9 mouse cellular contexts compared by ENCODE assay signal in the genomic region with DNA sequence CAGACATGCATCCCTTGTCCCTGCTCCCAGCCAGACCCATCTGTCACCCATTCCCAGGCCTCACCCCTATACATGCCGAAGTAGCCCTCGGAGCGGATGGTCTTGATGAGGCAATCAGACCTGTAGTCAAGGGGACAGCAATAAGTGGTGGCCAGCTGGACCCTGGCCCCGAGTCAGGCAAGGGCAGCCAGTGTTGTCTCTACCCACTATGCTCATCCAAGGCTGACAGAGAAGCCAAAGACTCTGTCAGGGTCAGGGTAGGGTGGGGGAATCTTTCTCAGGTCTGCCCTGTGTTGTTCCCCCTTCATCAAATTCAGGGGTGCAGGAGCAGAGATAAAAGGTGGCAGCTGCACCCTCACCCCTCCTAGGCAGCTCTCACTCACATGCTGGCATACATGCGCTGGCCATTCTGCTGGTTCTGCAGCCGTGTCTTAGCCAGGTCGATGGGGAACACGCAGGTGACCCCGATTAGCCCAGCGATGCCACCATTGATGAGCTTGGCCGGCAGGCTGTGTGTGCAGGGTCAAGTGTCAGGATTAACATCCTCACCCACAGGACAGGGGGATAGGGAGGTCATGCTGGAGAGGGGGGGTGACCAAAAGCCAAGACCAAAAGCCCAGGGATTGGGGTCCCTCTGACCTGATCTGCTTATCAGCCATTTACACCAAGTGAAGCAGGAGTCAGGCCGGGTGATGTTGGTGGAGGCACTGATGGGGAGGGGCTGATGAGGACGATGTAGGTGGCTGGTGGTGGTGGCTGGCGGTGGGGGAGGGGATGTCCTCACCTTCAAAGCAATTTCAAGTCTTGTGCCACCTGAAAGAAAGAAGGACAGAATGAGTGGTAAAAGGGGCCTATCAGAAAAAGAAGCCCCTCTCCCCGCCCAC. TPM values are rescaled to one million over a fixed set of nuclear protein-coding genes. Genes with fewer than 3 reads are reported as not detected.
DNase-seq lines count a peak whose midpoint lies in the region; ATAC-seq and TF ChIP-seq lines count a peak whose summit lies in the region.
"Had no signal": no experiment of that assay in that cellular context is flagged by ENCODE, and none has a peak within 500 bp of the region (broad histone marks: within the 10 kb centered on the region; RNA-seq: fewer than 3 reads in every experiment).

No protein-coding gene starts in this region.

- ATAC-seq in liver, embryonic 11.5 days (replicated peaks; ENCODE audit: low FRiP score): no peak
- no peak for ATAC-seq in inflammation-experienced regulatory T-cells, adult 6 months

- H3K36me3 ChIP-seq in CH12.LX (replicated peaks in 1 of 2; ENCODE audit: control insufficient read depth in 1 of 2, insufficient read depth in 1 of 2, low read length in 1 of 2): peaks cover 49 to 62% of the 10 kb centered on the region in 2 experiments
- peaks cover 51% of the 10 kb centered on the region for H3K36me3 ChIP-seq in forebrain, embryonic 10.5 days (replicated peaks)
- H3K36me3 ChIP-seq in liver, embryonic 11.5 days (ENCODE audit: control insufficient read depth, insufficient read depth, low read length): peaks cover 17% of the 10 kb centered on the region

- peak; percentile 95 for DNase-seq in heart, adult 11 months
- DNase-seq in heart, postnatal 4 days: no peak
- DNase-seq in CH12.LX (ENCODE audit: extremely low read depth): no peak
- no peak for DNase-seq in forebrain, embryonic 10.5 days (ENCODE audit: extremely low spot score, low spot score)
- no peak for DNase-seq in liver, embryonic 11.5 days (ENCODE audit: low spot score)
- no peak for DNase-seq in urinary bladder, postnatal 36 days (ENCODE audit: low spot score in 2 of 2)
- DNase-seq in Muller cell, postnatal 12 days (ENCODE audit: inconsistent ontology term): no peak

- no peaks in the 10 kb centered on the region for H3K27me3 ChIP-seq in CH12.LX (replicated peaks)
- H3K27me3 ChIP-seq in forebrain, embryonic 10.5 days (ENCODE audit: poor library complexity, severe bottlenecking): no peaks in the 10 kb centered on the region
- H3K27me3 ChIP-seq in liver, embryonic 11.5 days (replicated peaks; ENCODE audit: control insufficient read depth, insufficient read depth, low read length): no peaks in the 10 kb centered on the region

- TF ChIP-seq CTCF in CH12.LX (conservative IDR thresholded peaks at IDR 0.05 in 1 of 2, IDR thresholded peaks at IDR 0.05 in 1 of 2; ENCODE audit: low read depth in 2 of 2, low read length in 2 of 2): no peak

- peak overlapping the region; percentile 50 to 65 (median 55) for H3K4me3 ChIP-seq in CH12.LX (replicated peaks in 1 of 3; ENCODE audit: low read depth in 2 of 3, low read length in 2 of 3, poor library complexity in 1 of 3)
- H3K4me3 ChIP-seq in forebrain, embryonic 10.5 days: peak overlapping the region; percentile 72
- H3K4me3 ChIP-seq in liver, embryonic 11.5 days (ENCODE audit: low read depth, low read length): peak overlapping the region; percentile 52

- H3K9me3 ChIP-seq in CH12.LX (replicated peaks; ENCODE audit: low read length): no peaks in the 10 kb centered on the region
- H3K9me3 ChIP-seq in forebrain, embryonic 10.5 days: no peaks in the 10 kb centered on the region
- H3K9me3 ChIP-seq in liver, embryonic 11.5 days (ENCODE audit: control insufficient read depth, low read length): no peaks in the 10 kb centered on the region

- H3K79me2 ChIP-seq in CH12.LX (replicated peaks; ENCODE audit: control insufficient read depth, extremely low read depth, insufficient read depth, poor library complexity, severe bottlenecking): peaks cover 12% of the 10 kb centered on the region

- no peak overlapping the region for H3K27ac ChIP-seq in CH12.LX (ENCODE audit: insufficient read depth, low read depth)
- H3K27ac ChIP-seq in forebrain, embryonic 10.5 days: peak overlapping the region; percentile 86
- no peak overlapping the region for H3K27ac ChIP-seq in liver, embryonic 11.5 days (ENCODE audit: low read depth, low read length)

- peaks cover 17 to 35% of the 10 kb centered on the region in 2 experiments for H3K4me1 ChIP-seq in CH12.LX (ENCODE audit: control insufficient read depth in 1 of 2, insufficient read depth in 2 of 2)
- peaks cover 78% of the 10 kb centered on the region for H3K4me1 ChIP-seq in forebrain, embryonic 10.5 days
- peaks cover 37% of the 10 kb centered on the region for H3K4me1 ChIP-seq in liver, embryonic 11.5 days (replicated peaks; ENCODE audit: control insufficient read depth, insufficient read depth, low read length)

- H3K9ac ChIP-seq in CH12.LX (ENCODE audit: insufficient read depth, low read depth): no peak overlapping the region
- H3K9ac ChIP-seq in liver, embryonic 11.5 days (ENCODE audit: low read depth, low read length): no peak overlapping the region

- no peak for TF ChIP-seq RAD21 in CH12.LX (IDR thresholded peaks at IDR 0.05; ENCODE audit: low read depth, low read length)

- no peak for TF ChIP-seq EP300 in CH12.LX (IDR thresholded peaks at IDR 0.05; ENCODE audit: low read length)

- 79% methylated on average over 15 of the region's 15 CpGs for WGBS in forebrain, embryonic 10.5 days
- WGBS in liver, embryonic 11.5 days: 79% methylated on average over 15 of the region's 15 CpGs

- H3K4me2 ChIP-seq in CH12.LX (ENCODE audit: insufficient read depth, low read depth, poor library complexity, severe bottlenecking): peak overlapping the region; percentile 92; the same call in 1 of the 2 replicates
- H3K4me2 ChIP-seq in liver, embryonic 11.5 days: peak overlapping the region; percentile 98

- in situ Hi-C loops in CH12.LX (cut with MboI; ENCODE audit: low pct_ligation_motif_present, low pct_unique_long_range_greater_than_20kb, low sequenced_read_pairs): no loop called here

- no peak for TF ChIP-seq POLR2A in CH12.LX (IDR thresholded peaks at IDR 0.05; ENCODE audit: low read depth, low read length)

- dilution Hi-C loops in CH12.LX (cut with MboI; ENCODE audit: extremely low pct_ligation_motif_present, extremely low pct_unique_long_range_greater_than_20kb, low sequenced_read_pairs): no loop called here

TF ChIP-seq in CH12.LX, 34 proteins besides CTCF, POLR2A, EP300 and RAD21:
- no peak for TF ChIP-seq MAZ (IDR thresholded peaks at IDR 0.05; ENCODE audit: low read depth, low read length)
- TF ChIP-seq CHD1 (IDR thresholded peaks at IDR 0.05; ENCODE audit: low read depth, low read length): no peak
- no peak for TF ChIP-seq ZKSCAN1 (IDR thresholded peaks at IDR 0.05; ENCODE audit: borderline replicate concordance, low read depth, low read length)
- no peak for TF ChIP-seq NELFE (IDR thresholded peaks at IDR 0.05; ENCODE audit: low read depth, low read length)
- TF ChIP-seq KAT2A (IDR thresholded peaks at IDR 0.05; ENCODE audit: insufficient replicate concordance, low read length): no peak
- TF ChIP-seq MEF2A (IDR thresholded peaks at IDR 0.05; ENCODE audit: borderline replicate concordance, low read depth, low read length): no peak
- TF ChIP-seq POLR2AphosphoS2 (IDR thresholded peaks at IDR 0.05; ENCODE audit: low read depth, low read length): no peak

RNA-seq across cellular contexts. Expression of a gene that starts 3.9 kb away (rescaled TPM):
- 10 to 100 TPM; 30.5 to 32.3 TPM for total RNA-seq in heart, postnatal 4 days (2021)
- total RNA-seq in CH12.LX (2012; rRNA removed) (16.1 and 20.8 TPM in 2 replicates), CH12.LX (2014; rRNA removed) (6.1 and 6.5 TPM in 2 replicates)
- polyA plus RNA-seq in CH12.LX (2012; ENCODE audit: insufficient read length, low read depth): 31.5 and 32.1 TPM in 2 replicates
- 46.8 and 49.6 TPM in 2 replicates for polyA plus RNA-seq in forebrain, embryonic 10.5 days (2016; fragmentation: Nextera tagmentation; extraction: Ambion mirVana)
- 36.9 and 39.4 TPM in 2 replicates for polyA plus RNA-seq in liver, embryonic 11.5 days (2014; fragmentation: Nextera tagmentation; extraction: Ambion mirVana)
- 10 to 100 TPM; 31.4 to 50.6 (median 32.0) TPM for polyA plus RNA-seq in inflammation-experienced regulatory T-cells, adult 6 months (2017; shearing (Covaris generic))

RNA-seq across cellular contexts. Expression of a gene that starts 4.5 kb away (rescaled TPM):
- total RNA-seq in heart, postnatal 4 days (2021): 1 to 10 TPM; 1.5 to 1.6 TPM
- total RNA-seq in CH12.LX (2012; rRNA removed) (not detected in 2 replicates), CH12.LX (2014; rRNA removed) (not detected in 2 replicates)
- not detected in 2 replicates for polyA plus RNA-seq in CH12.LX (2012; ENCODE audit: insufficient read length, low read depth)
- 7.7 and 8.7 TPM in 2 replicates for polyA plus RNA-seq in forebrain, embryonic 10.5 days (2016; fragmentation: Nextera tagmentation; extraction: Ambion mirVana)
- polyA plus RNA-seq in liver, embryonic 11.5 days (2014; fragmentation: Nextera tagmentation; extraction: Ambion mirVana): 0.16 and 0.27 TPM in 2 replicates
- 1 to 10 TPM in 1 of 3 experiments, not detected in 2; 1.7 TPM for polyA plus RNA-seq in inflammation-experienced regulatory T-cells, adult 6 months (2017; shearing (Covaris generic))
- polyA plus RNA-seq: erythroblast, embryonic 14.5 days had no signal

RNA-seq across cellular contexts. Expression of a gene that starts 10.1 kb away (rescaled TPM):
- 1 to 10 TPM; 5.9 to 6.4 TPM for total RNA-seq in heart, postnatal 4 days (2021)
- total RNA-seq in CH12.LX (2012; rRNA removed) (7.8 and 9.6 TPM in 2 replicates), CH12.LX (2014; rRNA removed) (5.1 and 5.8 TPM in 2 replicates)
- 21.4 and 24.9 TPM in 2 replicates for polyA plus RNA-seq in CH12.LX (2012; ENCODE audit: insufficient read length, low read depth)
- polyA plus RNA-seq in forebrain, embryonic 10.5 days (2016; fragmentation: Nextera tagmentation; extraction: Ambion mirVana): 24.9 and 26.4 TPM in 2 replicates
- 22.5 and 22.7 TPM in 2 replicates for polyA plus RNA-seq in liver, embryonic 11.5 days (2014; fragmentation: Nextera tagmentation; extraction: Ambion mirVana)
- 10 to 100 TPM in 2 of 3 experiments, 1 to 10 TPM in 1; 5.8 to 11.5 (median 10.3) TPM for polyA plus RNA-seq in inflammation-experienced regulatory T-cells, adult 6 months (2017; shearing (Covaris generic))

RNA-seq across cellular contexts. Expression of a gene that starts 13.4 kb away (rescaled TPM):
- 1,000 to 10,000 TPM; 1,146 to 1,184 TPM for total RNA-seq in heart, postnatal 4 days (2021)
- total RNA-seq in CH12.LX (2012; rRNA removed) (3,147 and 3,416 TPM in 2 replicates), CH12.LX (2014; rRNA removed) (791 and 892 TPM in 2 replicates)
- 2,025 and 2,969 TPM in 2 replicates for polyA plus RNA-seq in CH12.LX (2012; ENCODE audit: insufficient read length, low read depth)
- polyA plus RNA-seq in forebrain, embryonic 10.5 days (2016; fragmentation: Nextera tagmentation; extraction: Ambion mirVana): 1,198 and 1,216 TPM in 2 replicates
- polyA plus RNA-seq in liver, embryonic 11.5 days (2014; fragmentation: Nextera tagmentation; extraction: Ambion mirVana): 1,652 and 1,836 TPM in 2 replicates
- polyA plus RNA-seq in inflammation-experienced regulatory T-cells, adult 6 months (2017; shearing (Covaris generic)): 1,000 to 10,000 TPM; 2,239 to 3,896 (median 3,389) TPM

RNA-seq across cellular contexts. Expression of a gene that starts 19.8 kb away (rescaled TPM):
- total RNA-seq in heart, postnatal 4 days (2021): 10 to 100 TPM; 12.5 to 12.9 TPM
- total RNA-seq in CH12.LX (2012; rRNA removed): 23.9 and 29.6 TPM in 2 replicates
- total RNA-seq in CH12.LX (2014; rRNA removed): 26.4 and 31.4 TPM in 2 replicates
- 17.6 and 21.2 TPM in 2 replicates for polyA plus RNA-seq in CH12.LX (2012; ENCODE audit: insufficient read length, low read depth)
- 43.2 and 44.7 TPM in 2 replicates for polyA plus RNA-seq in forebrain, embryonic 10.5 days (2016; fragmentation: Nextera tagmentation; extraction: Ambion mirVana)
- 35.0 and 41.6 TPM in 2 replicates for polyA plus RNA-seq in liver, embryonic 11.5 days (2014; fragmentation: Nextera tagmentation; extraction: Ambion mirVana)
- polyA plus RNA-seq in inflammation-experienced regulatory T-cells, adult 6 months (2017; shearing (Covaris generic)): 100 to 1,000 TPM in 1 of 3 experiments, 10 to 100 TPM in 2; 70.1 to 108 (median 91.4) TPM
